Mouse (Mus musculus): ENCODE measurements at regions not wholly inside any gene's neighbourhood (a gene's known extent, or its start where the extent isn't known, plus 50 kb on each side); places are given as distances from the start of the nearest gene placed in this dataset.

DNA sequence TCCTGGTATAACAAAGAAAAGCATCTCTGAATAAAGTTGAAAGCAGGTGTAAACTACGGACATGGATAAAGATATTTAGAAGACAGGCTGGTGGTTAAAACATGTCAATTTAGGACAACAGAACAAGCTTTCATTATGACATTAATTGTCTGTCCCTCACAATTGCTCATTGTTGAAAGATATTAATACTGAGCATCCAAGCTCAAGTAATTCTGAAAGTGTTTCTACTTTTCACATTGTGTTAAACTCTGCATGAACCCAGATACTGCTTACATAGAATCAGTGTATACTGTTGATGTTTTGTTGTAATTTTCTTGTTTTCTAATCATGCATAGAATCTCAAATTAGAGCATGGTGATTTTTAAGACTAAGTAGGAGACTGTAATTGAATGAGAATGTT, 614.7 kb upstream of the Lingo2 start:
- 92% methylated on average over 1 of the region's 1 CpGs for WGBS
- Histone ChIP-seq H3K4me1 (ENCODE audit: insufficient read depth) (no peaks in the 10 kb centered on the region), H3K9me3 (ENCODE audit: low read depth, low read length) (no peaks in the 10 kb centered on the region), H3K9ac (no peak overlapping the region), H3K4me2 (no peak overlapping the region), H3K27ac (ENCODE audit: low read depth) (no peak overlapping the region), H3K4me3 (ENCODE audit: low read depth, low read length) (no peak overlapping the region), H3K27me3 (ENCODE audit: insufficient read depth, low read length) (no peaks in the 10 kb centered on the region), H3K36me3 (ENCODE audit: insufficient read depth) (no peaks in the 10 kb centered on the region)
- DNase-seq (no peak), ATAC-seq (ENCODE audit: insufficient read depth) (no peak)
- TF ChIP-seq CTCF (IDR thresholded peaks at IDR 0.05; ENCODE audit: low read depth), result no peak

DNA sequence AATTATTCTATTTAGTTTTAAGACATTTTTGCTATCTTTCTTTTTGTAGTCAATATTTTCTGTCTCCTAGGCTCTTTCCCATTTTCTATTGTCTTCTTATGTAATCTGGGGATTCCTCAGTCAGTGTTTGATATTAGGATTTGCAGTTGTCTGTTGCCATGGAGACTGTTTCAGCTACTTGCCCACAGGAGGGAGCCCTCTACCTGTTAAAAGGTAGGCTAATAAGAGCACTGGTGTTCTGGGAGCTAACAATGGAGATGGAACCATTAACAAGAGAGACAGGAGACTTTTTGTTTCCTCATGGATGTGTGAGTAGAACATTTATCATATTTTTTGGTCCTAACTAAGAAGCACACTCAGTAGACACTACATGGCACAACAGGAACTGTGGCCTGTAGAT, 608.7 kb upstream of the Lingo2 start:
- DNase-seq (peak; percentile 41), ATAC-seq (ENCODE audit: insufficient read depth) (no peak)
- Histone ChIP-seq H3K9ac (no peak overlapping the region), H3K9me3 (ENCODE audit: low read depth, low read length) (no peaks in the 10 kb centered on the region), H3K36me3 (ENCODE audit: insufficient read depth) (no peaks in the 10 kb centered on the region), H3K4me2 (no peak overlapping the region), H3K27ac (ENCODE audit: low read depth) (no peak overlapping the region), H3K4me1 (ENCODE audit: insufficient read depth) (no peaks in the 10 kb centered on the region), H3K27me3 (ENCODE audit: insufficient read depth, low read length) (no peaks in the 10 kb centered on the region), H3K4me3 (ENCODE audit: low read depth, low read length) (no peak overlapping the region)
- peak; percentile 37; the same call in 1 of the 2 replicates for TF ChIP-seq CTCF (IDR thresholded peaks at IDR 0.05; ENCODE audit: low read depth)

DNA sequence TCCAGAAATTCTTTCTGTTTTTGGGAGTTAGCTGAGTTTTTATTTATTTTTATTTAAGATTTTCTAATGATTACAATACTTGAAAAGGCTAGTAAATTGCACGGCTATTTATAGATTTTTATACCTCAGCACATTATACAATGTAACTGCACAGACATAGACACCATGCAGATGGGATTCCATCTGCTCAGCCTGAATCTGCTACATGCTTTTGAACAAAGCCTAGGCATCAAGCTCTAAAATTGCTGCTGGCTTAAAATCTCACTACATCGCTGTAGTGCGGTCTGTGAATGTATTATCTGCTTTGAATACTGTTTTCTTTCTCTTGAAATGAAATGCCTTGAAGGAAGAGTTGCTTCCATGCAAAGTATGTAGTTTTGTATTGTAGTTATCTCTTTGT, 594.5 kb upstream of the Lingo2 start:
- ATAC-seq (ENCODE audit: insufficient read depth) (no peak), DNase-seq (no peak)
- no peaks in the 10 kb centered on the region for H3K36me3 ChIP-seq (ENCODE audit: insufficient read depth)
- 79% methylated on average over 3 of the region's 3 CpGs for WGBS
- H3K27ac ChIP-seq (ENCODE audit: low read depth), result no peak overlapping the region
- H3K4me3 ChIP-seq (ENCODE audit: low read depth, low read length), result no peak overlapping the region
- no peak overlapping the region for H3K9ac ChIP-seq
- no peaks in the 10 kb centered on the region for H3K4me1 ChIP-seq (ENCODE audit: insufficient read depth)
- H3K27me3 ChIP-seq (ENCODE audit: insufficient read depth, low read length), result no peaks in the 10 kb centered on the region
- H3K4me2 ChIP-seq, result no peak overlapping the region
- TF ChIP-seq CTCF (IDR thresholded peaks at IDR 0.05; ENCODE audit: low read depth), result no peak
- no peaks in the 10 kb centered on the region for H3K9me3 ChIP-seq (ENCODE audit: low read depth, low read length)

DNA sequence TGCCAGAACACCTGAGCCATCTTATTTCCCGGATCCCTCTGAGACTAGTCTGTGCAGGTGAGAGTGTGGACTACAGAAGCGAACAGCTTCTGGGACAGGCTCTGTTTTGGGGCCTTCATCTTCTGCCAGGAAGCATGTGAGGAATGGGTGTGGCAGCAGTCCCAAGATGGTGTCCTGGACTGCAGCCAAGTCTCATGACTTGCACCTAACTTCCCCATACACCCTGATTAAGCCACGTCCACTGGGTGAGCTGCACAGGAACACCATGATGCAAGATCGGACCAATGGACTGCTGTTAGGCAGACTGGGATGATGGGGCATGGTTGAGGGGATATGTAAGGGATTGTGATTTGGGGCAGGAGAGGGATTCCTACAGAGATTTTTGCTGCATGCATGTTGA, 556.2 kb upstream of the Lingo2 start:
- no peak overlapping the region for H3K4me2 ChIP-seq
- no peaks in the 10 kb centered on the region for H3K27me3 ChIP-seq (ENCODE audit: insufficient read depth, low read length)
- WGBS, result 80% methylated on average over 4 of the region's 4 CpGs
- ATAC-seq (ENCODE audit: insufficient read depth) (no peak), DNase-seq (no peak)
- H3K27ac ChIP-seq (ENCODE audit: low read depth), result no peak overlapping the region
- H3K9ac ChIP-seq, result no peak overlapping the region
- H3K4me3 ChIP-seq (ENCODE audit: low read depth, low read length), result no peak overlapping the region
- no peaks in the 10 kb centered on the region for H3K9me3 ChIP-seq (ENCODE audit: low read depth, low read length)
- H3K4me1 ChIP-seq (ENCODE audit: insufficient read depth), result no peaks in the 10 kb centered on the region
- no peaks in the 10 kb centered on the region for H3K36me3 ChIP-seq (ENCODE audit: insufficient read depth)
- TF ChIP-seq CTCF (IDR thresholded peaks at IDR 0.05; ENCODE audit: low read depth), result no peak

Data from lung, embryonic 14.5 days (tissue).